Mouse (Mus musculus) brain, embryonic 14.5 days (tissue): ENCODE measurements around the gene Zfp148.

Source experiments
- CTCF ChIP-seq: fragments of 200-500 bp; IDR thresholded peaks from 2 replicates; pipeline ENCODE4 v1.5.1; 2012; ENCODE audit warnings: inconsistent platforms, mild to moderate bottlenecking, moderate library complexity, borderline replicate concordance; ENCODE audit not compliant: insufficient read depth, insufficient read length; ENCODE audit errors: extremely low read depth
- POLR2A ChIP-seq: fragments of 200-500 bp; IDR thresholded peaks from 2 replicates; pipeline ENCODE4 v1.6.1; 2012; ENCODE audit warnings: mild to moderate bottlenecking, inconsistent platforms, borderline replicate concordance; ENCODE audit not compliant: poor library complexity, insufficient read depth, insufficient read length, severe bottlenecking; ENCODE audit errors: extremely low read depth

DNA sequence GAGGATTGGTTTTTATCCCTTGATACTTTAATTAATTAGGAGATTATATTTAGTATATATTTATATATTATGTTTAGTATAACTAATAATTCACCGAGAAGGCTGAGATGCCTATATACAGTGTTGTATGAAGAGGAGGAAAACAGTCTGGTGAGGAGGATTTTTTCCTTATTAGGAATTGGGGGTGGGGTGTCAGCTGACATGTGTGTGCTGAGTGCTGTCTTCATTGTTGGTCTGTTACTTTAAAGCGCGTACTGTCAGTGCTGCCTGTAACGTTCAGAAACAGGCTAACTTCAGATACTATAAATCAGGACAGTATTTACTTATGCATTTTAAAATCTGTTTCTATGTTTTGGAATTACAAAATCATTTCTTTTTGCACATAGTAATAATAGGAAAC, 107.1 kb downstream of the Zfp148 start:
- no peak for TF ChIP-seq CTCF
- TF ChIP-seq POLR2A: no peak
